Comparison of ENCODE assay signal across 15 mouse cellular contexts in genomic region chr4:46805910-46806309, GRCm38 (mm10).
A peak's percentile ranks its signal among the peaks of the same experiment; 100 is the strongest.
DNase-seq lines count a peak whose midpoint lies in the region; TF ChIP-seq lines count a peak whose summit lies in the region.
"Had no signal": no experiment of that assay in that cellular context is flagged by ENCODE, and none has a peak within 500 bp of the region (broad histone marks: within the 10 kb centered on the region; RNA-seq: fewer than 3 reads in every experiment).

No protein-coding gene starts in this region.

- no peak for TF ChIP-seq CTCF in cortical plate, adult 2 months (IDR thresholded peaks at IDR 0.05; ENCODE audit: extremely low read depth, insufficient read depth, low read length)

- peak; percentile 70 for DNase-seq in left cerebral cortex, adult 11 months (ENCODE audit: low spot score)
- no peak for DNase-seq in left cerebral cortex, postnatal 4 days
- DNase-seq in left cerebral cortex, adult 18-20 months (ENCODE audit: low spot score in 2 of 2): peak; percentile 64 to 84
- peak; percentile 83 for DNase-seq in right cerebral cortex, postnatal 25 days
- no peak for DNase-seq in retina, postnatal 1 day
- no peak for DNase-seq in T-cell, adult 2 months (ENCODE audit: low spot score)
- no peak for DNase-seq in heart, postnatal 14 days
- DNase-seq: gastrocnemius, postnatal 36 days; kidney, postnatal 14 days; lung, postnatal 36 days had no signal

- peaks cover 10% of the 10 kb centered on the region for H3K4me1 ChIP-seq in cortical plate, adult 2 months (ENCODE audit: control insufficient read depth, insufficient read depth, low read length)
- H3K4me1 ChIP-seq: limb, embryonic 12.5 days; liver, embryonic 15.5 days had no signal

- no peak overlapping the region for H3K4me3 ChIP-seq in cortical plate, adult 2 months (ENCODE audit: insufficient read depth, low read length)
- H3K4me3 ChIP-seq: heart, embryonic 13.5 days; limb, embryonic 12.5 days; liver, embryonic 15.5 days; midbrain, embryonic 13.5 days had no signal

- 0 out of 2 replicates have a peak, but pooled peaks have one; percentile 31 for TF ChIP-seq POLR2A in cortical plate, adult 2 months (IDR thresholded peaks at IDR 0.05; ENCODE audit: extremely low read depth, insufficient read depth, low read length)

- H3K27ac ChIP-seq in cortical plate, adult 2 months (ENCODE audit: insufficient read depth, low read length): peak overlapping the region; percentile 52; the same call in 1 of the 2 replicates
- H3K27ac ChIP-seq: limb, embryonic 12.5 days; liver, embryonic 15.5 days; midbrain, embryonic 13.5 days had no signal

- intact Hi-C loops in left cerebral cortex, postnatal 4 days (cut with DNase I): no loop called here
- intact Hi-C loops in heart, postnatal 14 days (cut with DNase I): no loop called here

Comparison
In these comparisons a context has a peak if more than half of its experiments do, and no peak if none do; other contexts are left out.
1. DNase-seq: peak in left cerebral cortex, adult 11 months (single experiment), left cerebral cortex, adult 18-20 months (2 of 2) and right cerebral cortex, postnatal 25 days (single experiment); none in left cerebral cortex, postnatal 4 days (single experiment), retina, postnatal 1 day (single experiment), T-cell, adult 2 months (single experiment) and heart, postnatal 14 days (0 of 2).